Mouse (Mus musculus) embryonic facial prominence, embryonic 12.5 days (tissue): ENCODE results near the gene Cep131. TPM values are rescaled to one million over a fixed set of nuclear protein-coding genes. Genes with fewer than 3 reads are reported as not detected.

Experiments used
- ATAC-seq: fragments of 200-750 bp; cut with Nextera tagmentation; 2 replicates; pipeline ENCODE4 v1.8.0; 2017; ENCODE audit not compliant: insufficient number of reproducible peaks, insufficient read depth, low FRiP score, low TSS enrichment
- H3K27ac ChIP-seq: fragments of 300-500 bp; sonication (generic); 2 replicates; pipeline ENCODE4 v1.5.1; 2016; ENCODE audit warnings: mild to moderate bottlenecking
- H3K27me3 ChIP-seq: fragments of 300-500 bp; sonication (generic); 2 replicates; pipeline ENCODE4 v1.6.1; 2016; ENCODE audit warnings: mild to moderate bottlenecking, moderate library complexity
- H3K36me3 ChIP-seq: fragments of 300-500 bp; sonication (generic); 2 replicates; pipeline ENCODE4 v1.6.1; 2016; ENCODE audit warnings: mild to moderate bottlenecking
- H3K4me1 ChIP-seq: fragments of 300-500 bp; sonication (generic); 2 replicates; pipeline ENCODE4 v1.6.1; 2016
- H3K4me2 ChIP-seq: fragments of 300-500 bp; sonication (generic); replicated peaks from 2 replicates; pipeline ENCODE4 v1.6.1; 2016; ENCODE audit warnings: mild to moderate bottlenecking, moderate library complexity
- H3K4me3 ChIP-seq: fragments of 300-500 bp; sonication (generic); 2 replicates; pipeline ENCODE4 v1.5.1; 2016; ENCODE audit warnings: mild to moderate bottlenecking
- H3K9ac ChIP-seq: fragments of 300-500 bp; sonication (generic); 2 replicates; pipeline ENCODE4 v1.6.1; 2016; ENCODE audit warnings: mild to moderate bottlenecking, moderate library complexity
- H3K9me3 ChIP-seq: fragments of 300-500 bp; sonication (generic); 2 replicates; pipeline ENCODE4 v1.6.1; 2016; ENCODE audit warnings: mild to moderate bottlenecking, moderate library complexity
- WGBS: fragments of 180-500 bp; shearing (Covaris S2); methylation state at CpG from one replicate; pipeline ENCODE4 v1.1.7; 2016; 5-methylcytosine and 5-hydroxymethylcytosine counted together
- polyA plus RNA-seq: library from polyadenylated mRNA; unstranded; fragments of >200 nt; fragmentation: Nextera tagmentation; extraction: Ambion mirVana; gene quantifications from 2 replicates; pipeline ENCODE4 v1.2.1, GENCODE M21; 2016

Cep131 gene
- polyA plus RNA-seq, 1 experiment from 2014 or later: 43.3 TPM

- Histone ChIP-seq H3K27ac (no peak overlapping the region), H3K36me3 (no peaks in the 10 kb centered on the region), H3K4me1 (peaks cover 8% of the 10 kb centered on the region), H3K4me3 (no peak overlapping the region), H3K4me2 (no peak overlapping the region), H3K9me3 (no peaks in the 10 kb centered on the region), H3K27me3 (no peaks in the 10 kb centered on the region), H3K9ac (no peak overlapping the region)
- ATAC-seq: no peak
- 73% methylated on average over 3 of the region's 3 CpGs for WGBS
These were observed 53.2 kb downstream of the Cep131 start for GRCm38 (mm10) chr11:120033473-120033872.

DNA sequence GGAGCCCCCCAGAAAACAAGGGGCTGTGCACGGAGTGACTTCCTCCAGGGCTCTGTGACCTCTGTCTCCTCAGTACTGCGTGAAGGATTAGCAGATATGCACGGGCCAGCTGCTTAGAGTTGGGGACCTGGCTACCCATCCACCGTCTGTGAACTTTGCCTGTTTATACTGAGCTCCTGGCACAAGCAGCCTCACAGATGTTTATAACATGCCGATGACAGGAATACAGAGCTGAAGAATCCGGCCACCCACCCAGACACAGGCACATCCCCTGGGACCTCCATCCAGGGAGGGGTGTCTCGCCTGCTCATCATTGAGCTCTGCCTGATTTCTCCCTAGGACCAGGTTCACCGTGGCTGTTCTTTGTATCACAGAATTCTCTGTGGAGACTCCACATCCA lies 54.6 kb downstream of the Cep131 start:
- peaks cover 4% of the 10 kb centered on the region for H3K4me1 ChIP-seq
- no peak for ATAC-seq
- H3K27ac ChIP-seq: no peak overlapping the region

DNA sequence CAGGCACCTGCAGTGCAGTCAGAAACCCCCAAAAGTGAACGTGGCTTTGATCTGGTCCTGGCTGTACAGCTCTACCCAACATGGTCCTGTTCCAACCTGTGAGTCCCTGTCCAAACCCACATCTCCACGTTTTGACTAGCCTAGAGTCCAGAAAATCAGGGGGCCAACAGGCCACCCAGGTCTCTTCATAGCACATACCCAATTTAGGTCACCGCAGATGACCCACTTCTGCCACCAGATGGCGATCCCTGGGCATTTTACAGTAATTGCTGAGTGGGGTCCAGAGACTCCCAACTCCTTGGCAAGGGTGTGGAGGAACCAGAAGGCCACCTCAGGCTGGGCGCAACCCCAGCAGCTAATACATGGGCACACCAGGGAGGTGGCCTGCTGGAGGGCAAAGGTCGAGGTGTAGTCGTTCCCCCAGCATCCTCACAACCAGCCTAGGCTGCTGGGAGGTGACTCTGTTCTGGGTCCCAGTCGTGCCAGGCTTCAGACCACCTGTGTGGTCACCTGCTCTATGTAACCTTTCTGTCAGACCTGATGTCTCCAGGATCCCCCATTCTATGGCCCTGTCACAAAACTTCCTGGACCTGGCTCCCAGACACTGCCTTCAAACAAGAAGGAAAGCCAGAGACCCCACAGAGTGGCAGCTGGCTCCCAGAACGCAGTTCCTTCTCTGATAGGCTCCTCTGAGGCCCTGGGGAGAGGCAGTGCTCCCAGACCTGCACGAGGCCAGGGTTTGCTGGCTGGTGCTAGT lies 56.3 kb downstream of the Cep131 start:
- Histone ChIP-seq H3K27ac (no peak overlapping the region), H3K4me3 (no peak overlapping the region), H3K36me3 (no peaks in the 10 kb centered on the region), H3K9me3 (no peaks in the 10 kb centered on the region), H3K9ac (no peak overlapping the region), H3K4me1 (peaks cover 4% of the 10 kb centered on the region), H3K27me3 (no peaks in the 10 kb centered on the region), H3K4me2 (no peak overlapping the region)
- WGBS: 32% methylated on average over 10 of the region's 10 CpGs
- no peak for ATAC-seq

More for the DNA sequence above, 54.6 kb downstream of the Cep131 start:
- Histone ChIP-seq H3K4me2 (no peak overlapping the region), H3K9me3 (no peaks in the 10 kb centered on the region), H3K4me3 (no peak overlapping the region), H3K27me3 (no peaks in the 10 kb centered on the region), H3K9ac (no peak overlapping the region), H3K36me3 (no peaks in the 10 kb centered on the region)
- WGBS: 55% methylated on average over 8 of the region's 8 CpGs

- H3K9ac ChIP-seq: no peak overlapping the region; the same call in 1 of the 2 replicates
- H3K4me2 ChIP-seq: no peak overlapping the region
- no peaks in the 10 kb centered on the region for H3K9me3 ChIP-seq
- no peak overlapping the region for H3K4me3 ChIP-seq
- no peak overlapping the region for H3K27ac ChIP-seq
- 36% methylated on average over 9 of the region's 9 CpGs for WGBS
- H3K36me3 ChIP-seq: no peaks in the 10 kb centered on the region
- no peaks in the 10 kb centered on the region for H3K27me3 ChIP-seq
- H3K4me1 ChIP-seq: peaks cover 4% of the 10 kb centered on the region
- no peak; the same call in 1 of the 2 replicates for ATAC-seq
These were observed 57.0 kb downstream of the Cep131 start for GRCm38 (mm10) chr11:120029431-120030144.

DNA sequence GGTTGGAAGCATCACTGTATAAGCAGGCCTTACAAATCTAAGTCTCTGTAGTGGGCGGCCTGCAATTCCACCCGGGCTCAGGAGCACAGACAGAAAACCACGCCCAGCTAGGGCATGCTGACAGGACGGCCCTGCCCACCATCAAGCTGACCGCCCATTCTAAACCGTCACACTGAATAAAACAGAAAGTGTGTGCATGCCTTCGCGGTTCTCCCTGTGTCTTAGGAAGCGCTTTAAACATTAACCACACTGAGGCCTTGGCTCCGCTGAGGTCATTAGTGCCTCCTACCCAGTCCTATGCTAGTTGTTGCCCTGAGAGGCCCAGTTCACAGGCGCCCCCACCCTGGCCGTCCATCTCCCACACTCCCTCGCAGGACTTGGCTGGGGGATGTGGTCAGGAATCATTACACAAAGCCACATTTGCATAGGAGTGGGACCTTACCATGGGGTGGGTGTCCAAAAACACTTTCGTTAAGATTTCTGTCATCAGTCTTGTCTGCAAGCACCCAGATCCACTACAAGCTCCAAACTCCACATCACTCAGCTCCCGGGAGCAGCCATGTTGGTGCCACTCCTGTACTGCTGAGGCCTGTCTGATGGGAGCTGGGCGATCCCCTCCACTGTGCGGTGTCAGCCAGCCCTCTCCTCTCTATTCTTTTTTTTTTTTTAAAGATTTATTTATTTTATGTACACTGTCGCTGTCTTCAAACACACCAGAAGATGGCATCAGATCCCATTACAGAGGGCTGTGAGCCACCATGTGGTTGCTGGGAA lies 58.1 kb downstream of the Cep131 start:
- Histone ChIP-seq H3K4me3 (no peak overlapping the region), H3K9ac (no peak overlapping the region), H3K9me3 (no peaks in the 10 kb centered on the region), H3K36me3 (no peaks in the 10 kb centered on the region), H3K4me1 (peaks cover 4% of the 10 kb centered on the region), H3K27me3 (no peaks in the 10 kb centered on the region), H3K4me2 (no peak overlapping the region), H3K27ac (no peak overlapping the region)
- no peak for ATAC-seq
- WGBS: 80% methylated on average over 18 of the region's 18 CpGs

DNA sequence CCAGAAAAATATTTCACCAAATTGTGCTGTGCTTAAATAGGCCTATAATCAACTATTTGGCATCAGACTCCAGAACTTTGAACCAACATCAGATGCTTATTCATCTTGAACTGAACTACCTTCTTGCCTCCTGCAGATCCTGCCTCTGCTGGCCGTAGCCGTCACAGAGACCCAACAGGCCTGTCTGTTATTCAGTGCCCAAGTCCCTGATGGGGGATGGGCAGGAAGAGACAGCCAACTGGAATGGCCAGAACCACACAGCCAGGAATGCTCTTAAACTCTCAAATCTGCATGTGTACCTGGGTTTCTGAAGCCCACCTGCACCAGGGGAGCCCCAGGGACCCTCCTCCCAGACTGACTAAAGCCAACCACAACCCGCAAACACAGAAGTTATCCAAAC lies 59.7 kb downstream of the Cep131 start:
- Histone ChIP-seq H3K9ac (no peak overlapping the region), H3K4me1 (peaks cover 4% of the 10 kb centered on the region; the same call in 1 of the 2 replicates), H3K27ac (no peak overlapping the region), H3K4me2 (no peak overlapping the region), H3K4me3 (no peak overlapping the region), H3K27me3 (no peaks in the 10 kb centered on the region), H3K36me3 (no peaks in the 10 kb centered on the region), H3K9me3 (no peaks in the 10 kb centered on the region)
- no peak for ATAC-seq
- 76% methylated on average over 3 of the region's 3 CpGs for WGBS

DNA sequence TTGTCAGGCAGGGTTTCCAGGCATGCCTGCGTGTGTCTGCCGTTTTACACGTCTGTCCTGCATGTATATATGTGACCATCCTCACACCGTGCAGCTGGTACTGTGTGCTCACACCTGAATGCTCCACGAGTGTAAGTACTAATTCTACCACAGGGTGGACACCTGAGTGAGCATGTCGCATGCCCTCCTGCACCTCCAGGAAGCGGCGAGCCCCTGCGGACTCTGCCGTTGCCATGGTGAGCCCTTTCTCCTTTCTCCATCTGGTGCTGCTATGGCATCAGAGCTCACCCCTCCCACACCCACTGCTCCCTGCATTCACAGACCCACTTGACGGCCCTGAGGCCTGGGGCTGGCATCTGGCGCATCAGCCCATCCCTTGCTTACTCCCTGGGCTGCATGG lies 63.8 kb downstream of the Cep131 start:
- 63% methylated on average over 12 of the region's 12 CpGs for WGBS
- no peak overlapping the region for H3K9ac ChIP-seq
- H3K4me1 ChIP-seq: peaks cover 11% of the 10 kb centered on the region
- no peaks in the 10 kb centered on the region for H3K36me3 ChIP-seq
- H3K9me3 ChIP-seq: no peaks in the 10 kb centered on the region
- H3K27me3 ChIP-seq: no peaks in the 10 kb centered on the region
- no peak overlapping the region for H3K27ac ChIP-seq
- no peak for ATAC-seq
- no peak overlapping the region for H3K4me2 ChIP-seq
- no peak overlapping the region for H3K4me3 ChIP-seq

GRCm38 (mm10) chr11:120022216-120022615 lies 64.4 kb downstream of the Cep131 start:
- no peak for ATAC-seq
- Histone ChIP-seq H3K4me1 (peaks cover 11% of the 10 kb centered on the region), H3K4me3 (no peak overlapping the region), H3K36me3 (no peaks in the 10 kb centered on the region), H3K4me2 (no peak overlapping the region), H3K27me3 (no peaks in the 10 kb centered on the region), H3K27ac (no peak overlapping the region), H3K9me3 (no peaks in the 10 kb centered on the region), H3K9ac (no peak overlapping the region)
- WGBS: 51% methylated on average over 8 of the region's 8 CpGs

GRCm38 (mm10) chr11:120021367-120021766 lies 65.3 kb downstream of the Cep131 start:
- Histone ChIP-seq H3K4me1 (peaks cover 11% of the 10 kb centered on the region), H3K9me3 (no peaks in the 10 kb centered on the region), H3K27me3 (no peaks in the 10 kb centered on the region), H3K9ac (no peak overlapping the region), H3K36me3 (no peaks in the 10 kb centered on the region), H3K4me2 (no peak overlapping the region), H3K4me3 (no peak overlapping the region), H3K27ac (no peak overlapping the region)
- 86% methylated on average over 16 of the region's 16 CpGs for WGBS
- no peak for ATAC-seq

DNA sequence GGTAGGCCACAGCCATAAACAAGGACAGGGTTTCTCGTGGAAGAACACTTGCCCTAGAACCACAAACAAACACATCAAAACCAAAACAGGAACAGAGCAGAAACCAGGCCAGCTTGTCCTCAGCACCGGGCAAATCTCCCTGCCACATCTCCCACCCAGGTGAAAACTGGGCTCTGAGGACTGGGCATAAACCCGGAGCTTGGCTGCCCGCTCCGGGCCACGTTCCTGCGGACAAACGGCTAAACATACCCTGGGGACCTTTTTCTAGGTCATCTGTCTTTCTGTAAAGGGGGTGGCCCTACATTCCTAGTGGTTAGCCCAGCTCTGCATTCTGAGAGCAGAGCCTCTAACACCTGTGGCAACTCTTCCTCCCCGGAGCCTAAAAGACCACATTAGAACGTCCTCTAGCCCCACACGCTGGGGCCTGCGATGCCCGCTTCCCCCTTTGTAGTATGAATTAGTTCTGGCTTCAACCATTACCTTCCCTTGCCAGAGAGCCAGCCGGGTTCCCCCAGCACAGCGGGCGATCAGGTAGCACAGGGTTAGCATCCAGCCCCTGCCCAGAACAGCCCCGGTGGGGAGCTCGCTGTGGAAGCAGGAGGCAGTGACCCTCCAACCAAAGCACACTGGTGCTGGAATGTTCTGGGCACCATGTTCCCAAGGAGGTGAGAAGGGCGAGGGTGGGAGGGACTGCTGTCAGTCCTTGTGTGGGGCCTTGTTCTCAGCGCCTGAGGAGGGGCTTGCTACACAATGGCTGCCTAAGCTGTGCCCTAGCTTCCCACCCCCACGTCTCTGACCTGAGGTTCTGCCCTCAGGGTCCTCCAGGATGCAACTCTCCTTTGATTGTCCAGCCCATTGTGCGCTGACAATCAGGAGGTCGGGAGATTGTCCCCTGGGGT lies 66.8 kb downstream of the Cep131 start:
- no peak overlapping the region for H3K27ac ChIP-seq
- no peak overlapping the region for H3K4me3 ChIP-seq
- no peaks in the 10 kb centered on the region for H3K36me3 ChIP-seq
- H3K27me3 ChIP-seq: no peaks in the 10 kb centered on the region
- no peak overlapping the region for H3K9ac ChIP-seq
- no peak for ATAC-seq
- 50% methylated on average over 23 of the region's 23 CpGs for WGBS
- H3K4me1 ChIP-seq: peaks cover 11% of the 10 kb centered on the region
- no peaks in the 10 kb centered on the region for H3K9me3 ChIP-seq
- H3K4me2 ChIP-seq: no peak overlapping the region

DNA sequence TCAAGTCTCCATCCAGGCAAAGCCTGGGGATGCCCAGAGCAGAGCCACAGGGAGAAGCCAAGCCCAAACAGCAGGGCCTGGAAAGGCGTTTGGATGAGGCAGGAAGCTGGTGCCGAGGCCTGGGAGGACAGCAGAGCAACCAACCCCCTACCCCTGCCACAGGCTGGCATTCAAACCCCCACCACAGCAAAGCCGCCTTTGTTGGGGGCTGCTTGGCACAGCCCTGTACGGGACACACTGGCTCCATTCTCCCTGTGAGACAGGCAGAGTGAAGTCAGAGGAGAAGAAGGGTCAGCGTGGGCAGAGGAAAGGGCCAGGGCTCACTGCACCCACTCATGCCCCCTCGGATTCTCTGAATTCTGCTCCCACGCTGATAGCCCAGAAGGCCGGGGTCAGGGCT lies 69.6 kb downstream of the Cep131 start:
- no peak overlapping the region for H3K9ac ChIP-seq
- H3K4me2 ChIP-seq: no peak overlapping the region
- H3K4me3 ChIP-seq: no peak overlapping the region
- no peaks in the 10 kb centered on the region for H3K36me3 ChIP-seq
- H3K27me3 ChIP-seq: peaks cover 8% of the 10 kb centered on the region
- no peak for ATAC-seq
- H3K9me3 ChIP-seq: no peaks in the 10 kb centered on the region
- peaks cover 21% of the 10 kb centered on the region for H3K4me1 ChIP-seq
- H3K27ac ChIP-seq: no peak overlapping the region
- WGBS: 81% methylated on average over 8 of the region's 8 CpGs
